Mouse (Mus musculus): ENCODE data around the gene Oaz2.

- no peak for TF ChIP-seq ZNF384 (IDR thresholded peaks at IDR 0.05; ENCODE audit: low read depth, low read length)
- no peak for TF ChIP-seq MAFK (IDR thresholded peaks at IDR 0.05; ENCODE audit: insufficient read depth, low read depth, low read length)
Measured at GRCm38 (mm10) chr9:65697992-65698391, 30.2 kb downstream of the Oaz2 start.
